Mouse (Mus musculus): ENCODE results near the gene Trim58.

DNA sequence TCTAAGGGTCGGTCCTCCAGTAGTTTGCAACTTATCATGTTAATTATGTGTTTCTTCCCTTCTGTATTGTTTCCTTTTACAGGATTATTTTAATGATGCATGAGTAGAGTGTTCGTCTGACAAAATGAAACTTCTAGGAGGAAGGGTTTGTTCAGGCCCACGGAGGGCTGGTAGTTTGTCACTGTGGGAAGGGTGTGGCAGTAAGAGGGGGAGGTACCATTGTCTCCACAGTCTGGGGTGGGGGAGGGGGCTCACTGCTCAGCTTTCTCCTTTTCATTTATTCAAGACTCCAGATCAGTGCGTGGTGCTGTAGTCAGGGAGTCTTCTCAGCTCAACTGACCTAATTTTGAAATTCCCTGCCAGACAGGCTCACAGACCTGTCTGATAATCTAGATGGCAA, 14.1 kb upstream of the Trim58 start:
- TF ChIP-seq POLR2A (IDR thresholded peaks at IDR 0.05; ENCODE audit: borderline replicate concordance, extremely low read depth, low read depth, low read length): no peak
- TF ChIP-seq CTCF (IDR thresholded peaks at IDR 0.05; ENCODE audit: insufficient read depth, low read length): no peak
